Mouse (Mus musculus): ENCODE results near the gene Gtf2f1. TPM values are rescaled to one million over a fixed set of nuclear protein-coding genes. Genes with fewer than 3 reads are reported as not detected.
"Not testable (repeated sequence)": the region's sequence is repeated elsewhere in the genome, so short reads cannot be mapped to it uniquely, and the experiment has no call there.

Gtf2f1 gene
- polyA plus RNA-seq (2015; fragmentation: Nextera tagmentation; extraction: Ambion mirVana) = 80.4 and 81.7 TPM in 2 replicates

GRCm38 (mm10) chr17:57011236-57012141, at the start of gene Gtf2f1, which contains the start of gene Gm17949:
Gene Gtf2f1, minus strand, starts transcription at chr17:57011288.
Gene Gm17949, plus strand, starts transcription at chr17:57011469.
- H3K4me1 ChIP-seq = peaks cover 20% of the 10 kb centered on the region
- no peaks in the 10 kb centered on the region for H3K9me3 ChIP-seq
- peaks cover 23% of the 10 kb centered on the region for H3K36me3 ChIP-seq
- ATAC-seq (replicated peaks) = peak; percentile 93
- peak within 1 kb of the TSS; percentile 81 for H3K4me2 ChIP-seq (replicated peaks)
- H3K4me3 ChIP-seq = peak within 1 kb of the TSS; percentile 79
- H3K9ac ChIP-seq (replicated peaks) = peak within 1 kb of the TSS; percentile 74
- H3K27me3 ChIP-seq = no peaks in the 10 kb centered on the region
- under 1% methylated on average over 51 of the region's 51 CpGs for WGBS
- peak within 1 kb of the TSS; percentile 95 for H3K27ac ChIP-seq (replicated peaks)

- under 1% methylated on average over 44 of the region's 44 CpGs for WGBS
- Histone ChIP-seq H3K4me3 (peak overlapping the region; percentile 90), H3K9ac (replicated peaks) (peak overlapping the region; percentile 81), H3K4me2 (replicated peaks) (peak overlapping the region; percentile 57), H3K27ac (replicated peaks) (peak overlapping the region; percentile 95), H3K27me3 (peaks cover 31% of the 10 kb centered on the region), H3K36me3 (peaks cover 6% of the 10 kb centered on the region; the same call in 1 of the 2 replicates), H3K9me3 (no peaks in the 10 kb centered on the region), H3K4me1 (peaks cover 25% of the 10 kb centered on the region)
- peak; percentile 92 for ATAC-seq (replicated peaks)
Measured at GRCm38 (mm10) chr17:57060231-57060801, 49.2 kb upstream of the Gtf2f1 start.

GRCm38 (mm10) chr17:57059486-57059977, 48.4 kb upstream of the Gtf2f1 start, which contains the start of gene Slc25a23:
Gene Slc25a23, minus strand, starts transcription at chr17:57059863.
- H3K4me3 ChIP-seq = peak within 1 kb of the TSS; percentile 90
- H3K36me3 ChIP-seq = peaks cover 13% of the 10 kb centered on the region; the same call in 1 of the 2 replicates
- H3K27me3 ChIP-seq = peaks cover 31% of the 10 kb centered on the region
- peak within 1 kb of the TSS; percentile 95 for H3K27ac ChIP-seq (replicated peaks)
- peak; percentile 80 for ATAC-seq (replicated peaks)
- H3K9ac ChIP-seq (replicated peaks) = peak within 1 kb of the TSS; percentile 81
- H3K4me2 ChIP-seq (replicated peaks) = peak within 1 kb of the TSS; percentile 57
- WGBS = 0% methylated on average over 36 of the region's 45 CpGs
- peaks cover 25% of the 10 kb centered on the region for H3K4me1 ChIP-seq
- H3K9me3 ChIP-seq = no peaks in the 10 kb centered on the region

GRCm38 (mm10) chr17:57058891-57059485, 47.9 kb upstream of the Gtf2f1 start, which contains the start of gene Crb3:
Gene Crb3, plus strand, starts transcription at chr17:57059105.
- 0% methylated on average over 16 of the region's 22 CpGs for WGBS
- peaks cover 26% of the 10 kb centered on the region for H3K27me3 ChIP-seq
- no peaks in the 10 kb centered on the region for H3K9me3 ChIP-seq
- H3K27ac ChIP-seq (replicated peaks) = peak within 1 kb of the TSS; percentile 95
- peak within 1 kb of the TSS; percentile 57 for H3K4me2 ChIP-seq (replicated peaks)
- peak within 1 kb of the TSS; percentile 81 for H3K9ac ChIP-seq (replicated peaks)
- peak within 1 kb of the TSS; percentile 90 for H3K4me3 ChIP-seq
- H3K36me3 ChIP-seq = peaks cover 18% of the 10 kb centered on the region; the same call in 1 of the 2 replicates
- peaks cover 25% of the 10 kb centered on the region for H3K4me1 ChIP-seq
- peak; percentile 7; the same call in 1 of the 2 replicates for ATAC-seq (replicated peaks)

GRCm38 (mm10) chr17:57056246-57056645, 45.2 kb upstream of the Gtf2f1 start:
- no peak for ATAC-seq (replicated peaks)
- Histone ChIP-seq H3K4me2 (replicated peaks) (no peak overlapping the region), H3K36me3 (peaks cover 44% of the 10 kb centered on the region), H3K4me3 (no peak overlapping the region), H3K9ac (replicated peaks) (no peak overlapping the region), H3K9me3 (no peaks in the 10 kb centered on the region), H3K27ac (replicated peaks) (no peak overlapping the region), H3K4me1 (peaks cover 20% of the 10 kb centered on the region), H3K27me3 (peaks cover 4% of the 10 kb centered on the region; the same call in 1 of the 2 replicates)
- 89% methylated on average over 3 of the region's 3 CpGs for WGBS

GRCm38 (mm10) chr17:57051679-57052078, 40.6 kb upstream of the Gtf2f1 start:
- H3K9me3 ChIP-seq; H3K27ac ChIP-seq (replicated peaks); H3K4me1 ChIP-seq; ATAC-seq (replicated peaks); H3K4me3 ChIP-seq; H3K4me2 ChIP-seq (replicated peaks); H3K27me3 ChIP-seq; H3K9ac ChIP-seq (replicated peaks): not testable (repeated sequence)
- WGBS = 83% methylated on average over 4 of the region's 4 CpGs
- H3K36me3 ChIP-seq = peaks cover 61% of the 10 kb centered on the region

- Histone ChIP-seq H3K27me3 (no peaks in the 10 kb centered on the region), H3K9me3 (no peaks in the 10 kb centered on the region), H3K27ac (replicated peaks) (no peak overlapping the region), H3K4me2 (replicated peaks) (no peak overlapping the region), H3K9ac (replicated peaks) (no peak overlapping the region), H3K4me1 (no peaks in the 10 kb centered on the region), H3K4me3 (no peak overlapping the region), H3K36me3 (peaks cover 50% of the 10 kb centered on the region)
- 92% methylated on average over 3 of the region's 3 CpGs for WGBS
- no peak for ATAC-seq (replicated peaks)
Measured at GRCm38 (mm10) chr17:57048816-57049215, 37.7 kb upstream of the Gtf2f1 start.

GRCm38 (mm10) chr17:57047406-57047805, 36.3 kb upstream of the Gtf2f1 start:
- WGBS = 44% methylated on average over 5 of the region's 5 CpGs
- peaks cover 36% of the 10 kb centered on the region for H3K36me3 ChIP-seq
- no peak; the same call in 1 of the 2 replicates for ATAC-seq (replicated peaks)

GRCm38 (mm10) chr17:57041554-57041953, 30.5 kb upstream of the Gtf2f1 start, which contains the start of gene Slc25a41:
Gene Slc25a41, minus strand, starts transcription at chr17:57041654.
- no peaks in the 10 kb centered on the region; the same call in 1 of the 2 replicates for H3K4me1 ChIP-seq
- no peak within 1 kb of the TSS for H3K4me2 ChIP-seq (replicated peaks)
- no peak within 1 kb of the TSS for H3K27ac ChIP-seq (replicated peaks)
- 79% methylated on average over 8 of the region's 8 CpGs for WGBS
- H3K9ac ChIP-seq (replicated peaks) = no peak within 1 kb of the TSS
- no peak within 1 kb of the TSS for H3K4me3 ChIP-seq
- H3K27me3 ChIP-seq = peaks cover 5% of the 10 kb centered on the region; the same call in 1 of the 2 replicates
- H3K9me3 ChIP-seq = no peaks in the 10 kb centered on the region
- peaks cover 9% of the 10 kb centered on the region; the same call in 1 of the 2 replicates for H3K36me3 ChIP-seq
- ATAC-seq (replicated peaks) = no peak

More at GRCm38 (mm10) chr17:57047406-57047805, 36.3 kb upstream of the Gtf2f1 start:
- Histone ChIP-seq H3K9ac (replicated peaks) (no peak overlapping the region), H3K4me2 (replicated peaks) (no peak overlapping the region), H3K4me1 (no peaks in the 10 kb centered on the region; the same call in 1 of the 2 replicates), H3K9me3 (no peaks in the 10 kb centered on the region), H3K27me3 (no peaks in the 10 kb centered on the region), H3K4me3 (no peak overlapping the region), H3K27ac (replicated peaks) (no peak overlapping the region)

- ATAC-seq (replicated peaks) = no peak
- Histone ChIP-seq H3K9ac (replicated peaks) (no peak overlapping the region), H3K4me1 (no peaks in the 10 kb centered on the region; the same call in 1 of the 2 replicates), H3K27ac (replicated peaks) (no peak overlapping the region), H3K9me3 (no peaks in the 10 kb centered on the region), H3K27me3 (peaks cover 5% of the 10 kb centered on the region; the same call in 1 of the 2 replicates), H3K4me3 (no peak overlapping the region), H3K36me3 (no peaks in the 10 kb centered on the region), H3K4me2 (replicated peaks) (no peak overlapping the region)
- 45% methylated on average over 8 of the region's 8 CpGs for WGBS
Measured at GRCm38 (mm10) chr17:57038978-57039377, 27.9 kb upstream of the Gtf2f1 start.

GRCm38 (mm10) chr17:57032854-57033253, 21.8 kb upstream of the Gtf2f1 start:
- no peak overlapping the region for H3K9ac ChIP-seq (replicated peaks)
- H3K4me2 ChIP-seq (replicated peaks) = peak overlapping the region; percentile 62; the same call in 1 of the 2 replicates
- peaks cover 25% of the 10 kb centered on the region for H3K4me1 ChIP-seq
- 79% methylated on average over 4 of the region's 4 CpGs for WGBS
- no peaks in the 10 kb centered on the region for H3K27me3 ChIP-seq
- peaks cover 11% of the 10 kb centered on the region; the same call in 1 of the 2 replicates for H3K36me3 ChIP-seq
- ATAC-seq (replicated peaks) = no peak
- no peaks in the 10 kb centered on the region for H3K9me3 ChIP-seq
- H3K4me3 ChIP-seq = no peak overlapping the region; the same call in 1 of the 2 replicates
- H3K27ac ChIP-seq (replicated peaks) = peak overlapping the region; percentile 88; the same call in 1 of the 2 replicates

Data from forebrain, embryonic 15.5 days (tissue).